Comparison of ENCODE assay signal across 8 mouse cellular contexts in the genomic region with DNA sequence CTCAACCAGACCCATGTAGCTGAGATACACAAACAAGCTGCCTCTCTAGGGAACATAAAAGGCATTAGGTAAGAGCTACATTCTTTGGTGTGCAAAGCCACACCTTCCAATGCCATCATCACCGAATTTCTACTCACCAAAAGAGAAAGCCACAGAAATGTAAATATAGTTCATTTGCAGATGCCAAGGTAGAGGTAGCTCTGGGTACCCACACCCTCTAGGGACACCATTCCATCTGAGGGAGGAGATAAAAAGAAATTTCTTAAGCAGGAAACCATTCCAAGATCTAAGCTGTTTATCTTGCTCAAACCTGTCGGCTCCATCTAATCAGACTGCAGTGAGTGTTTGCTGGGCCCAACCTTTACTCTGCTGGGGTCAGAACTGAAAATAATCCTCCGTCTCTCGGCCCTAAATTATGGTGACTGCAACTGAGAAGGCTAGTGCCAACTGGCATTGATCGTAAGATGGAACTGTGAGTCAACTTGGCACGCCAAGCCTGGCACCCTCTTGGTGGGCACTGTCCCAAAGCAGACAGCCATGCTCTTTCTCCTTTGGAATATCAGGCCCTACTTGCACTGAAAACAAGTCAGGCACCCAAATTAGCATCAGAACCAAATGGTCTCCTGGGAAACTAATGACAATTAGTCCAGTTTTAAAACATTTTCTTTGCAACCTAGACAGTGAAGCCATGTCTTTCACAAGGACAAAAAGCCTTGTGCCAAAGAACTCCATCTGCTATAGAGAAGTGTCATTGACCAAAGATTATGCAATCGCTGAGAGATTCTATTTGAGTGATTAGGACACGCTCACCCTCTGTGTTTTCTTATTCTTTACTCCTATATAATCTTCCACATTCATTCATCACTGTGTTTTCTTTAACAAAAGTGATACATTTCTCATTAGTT.
A peak's percentile ranks its signal among the peaks of the same experiment; 100 is the strongest.
DNase-seq lines count a peak whose midpoint lies in the region; ATAC-seq and TF ChIP-seq lines count a peak whose summit lies in the region.
"Had no signal": no experiment of that assay in that cellular context is flagged by ENCODE, and none has a peak within 500 bp of the region (broad histone marks: within the 10 kb centered on the region; RNA-seq: fewer than 3 reads in every experiment).

No protein-coding gene starts in this region.

- no peak overlapping the region for H3K4me3 ChIP-seq in hindbrain, embryonic 16.5 days (ENCODE audit: low read length)
- no peak overlapping the region for H3K4me3 ChIP-seq in lung, postnatal 0 days (ENCODE audit: low read depth, low read length)
- H3K4me3 ChIP-seq in limb, embryonic 10.5 days: no peak overlapping the region
- H3K4me3 ChIP-seq: myocyte had no signal

- no peaks in the 10 kb centered on the region for H3K4me1 ChIP-seq in hindbrain, embryonic 16.5 days (ENCODE audit: control insufficient read depth, insufficient read depth, low read depth, low read length)
- no peaks in the 10 kb centered on the region for H3K4me1 ChIP-seq in lung, postnatal 0 days (ENCODE audit: insufficient read depth, low read depth, low read length)
- H3K4me1 ChIP-seq in limb, embryonic 10.5 days: no peaks in the 10 kb centered on the region

- DNase-seq in urinary bladder, postnatal 36 days (ENCODE audit: low spot score in 2 of 2): peak; percentile 2 to 66
- DNase-seq in urinary bladder, adult 2 months (ENCODE audit: low spot score): no peak
- DNase-seq in cerebellum, postnatal 36 days: peak; percentile 83 to 84
- peak; percentile 89 for DNase-seq in lung, postnatal 0 days (ENCODE audit: low spot score)
- no peak for DNase-seq in limb, embryonic 10.5 days (ENCODE audit: low spot score)
- no peak for DNase-seq in yolk sac, embryonic 10.5 days (ENCODE audit: low spot score)

- H3K4me2 ChIP-seq in hindbrain, embryonic 16.5 days (ENCODE audit: low read length): no peak overlapping the region
- H3K4me2 ChIP-seq in lung, postnatal 0 days (replicated peaks; ENCODE audit: low read depth, low read length): no peak overlapping the region

- peak; percentile 98 for TF ChIP-seq EP300 in lung, postnatal 0 days (IDR thresholded peaks at IDR 0.05)

- no peaks in the 10 kb centered on the region for H3K9me3 ChIP-seq in hindbrain, embryonic 16.5 days (ENCODE audit: control insufficient read depth, low read length)
- H3K9me3 ChIP-seq in lung, postnatal 0 days (ENCODE audit: low read length): no peaks in the 10 kb centered on the region
- H3K9me3 ChIP-seq in limb, embryonic 10.5 days (replicated peaks): no peaks in the 10 kb centered on the region

- H3K9ac ChIP-seq in hindbrain, embryonic 16.5 days (ENCODE audit: low read depth, low read length): no peak overlapping the region
- no peak overlapping the region for H3K9ac ChIP-seq in lung, postnatal 0 days (replicated peaks; ENCODE audit: low read depth)

- WGBS in hindbrain, embryonic 16.5 days: 55% methylated on average over 8 of the region's 8 CpGs
- WGBS in lung, postnatal 0 days: 44% methylated on average over 8 of the region's 8 CpGs
- 82% methylated on average over 8 of the region's 8 CpGs for WGBS in limb, embryonic 10.5 days

- no peaks in the 10 kb centered on the region for H3K36me3 ChIP-seq in hindbrain, embryonic 16.5 days (ENCODE audit: control insufficient read depth, insufficient read depth, low read length)
- no peaks in the 10 kb centered on the region for H3K36me3 ChIP-seq in lung, postnatal 0 days (ENCODE audit: insufficient read depth, low read length)
- H3K36me3 ChIP-seq in limb, embryonic 10.5 days: no peaks in the 10 kb centered on the region

- TF ChIP-seq CTCF in lung, postnatal 0 days (IDR thresholded peaks at IDR 0.05): no peak

- ATAC-seq in hindbrain, embryonic 16.5 days: peak; percentile 95
- ATAC-seq in lung, postnatal 0 days: peak; percentile 88

- no peaks in the 10 kb centered on the region for H3K27me3 ChIP-seq in hindbrain, embryonic 16.5 days (replicated peaks; ENCODE audit: control insufficient read depth, insufficient read depth, low read length)
- no peaks in the 10 kb centered on the region for H3K27me3 ChIP-seq in lung, postnatal 0 days (replicated peaks; ENCODE audit: insufficient read depth, low read length)
- H3K27me3 ChIP-seq in limb, embryonic 10.5 days (ENCODE audit: low read depth, poor library complexity, severe bottlenecking): no peaks in the 10 kb centered on the region

- no peak overlapping the region for H3K27ac ChIP-seq in hindbrain, embryonic 16.5 days (ENCODE audit: low read depth, low read length)
- H3K27ac ChIP-seq in lung, postnatal 0 days (ENCODE audit: low read length): peak overlapping the region; percentile 80
- H3K27ac ChIP-seq in limb, embryonic 10.5 days: no peak overlapping the region

Comparison
In these comparisons a context has a peak if more than half of its experiments do, and no peak if none do; other contexts are left out.
1. DNase-seq: peak in urinary bladder, postnatal 36 days (2 of 2), cerebellum, postnatal 36 days (2 of 2) and lung, postnatal 0 days (single experiment); none in urinary bladder, adult 2 months (single experiment), limb, embryonic 10.5 days (single experiment) and yolk sac, embryonic 10.5 days (single experiment).